ENCODE assay signal across 11 mouse cellular contexts in the genomic region with DNA sequence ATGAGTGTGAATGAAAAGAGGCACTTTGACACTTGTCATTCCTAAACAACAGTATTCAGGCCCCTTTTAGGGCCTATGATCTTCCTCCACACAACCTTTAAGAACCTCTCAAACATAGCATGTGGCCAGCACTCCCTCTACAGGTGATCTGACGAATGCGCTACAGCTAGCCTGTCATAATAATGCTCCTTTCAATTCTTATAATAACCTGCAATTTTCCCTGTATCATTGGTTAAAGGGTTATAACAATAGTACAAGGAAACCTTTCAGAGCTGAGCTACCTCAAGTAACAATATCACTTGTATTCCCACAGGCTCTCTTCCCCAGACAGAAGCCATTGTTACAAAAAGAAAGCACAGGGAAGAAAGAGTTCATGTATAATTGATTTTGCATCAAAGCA.
DNase-seq lines count a peak whose midpoint lies in the region; ATAC-seq and TF ChIP-seq lines count a peak whose summit lies in the region.
"Had no signal": no experiment of that assay in that cellular context is flagged by ENCODE, and none has a peak within 500 bp of the region (broad histone marks: within the 10 kb centered on the region; RNA-seq: fewer than 3 reads in every experiment).

No protein-coding gene starts in this region.

- H3K4me3 ChIP-seq in forebrain, embryonic 15.5 days = no peak overlapping the region
- H3K4me3 ChIP-seq in forebrain, embryonic 12.5 days (replicated peaks) = no peak overlapping the region
- H3K4me3 ChIP-seq in liver, postnatal 0 days (ENCODE audit: low read depth, low read length) = no peak overlapping the region

- no peaks in the 10 kb centered on the region for H3K9me3 ChIP-seq in forebrain, embryonic 15.5 days
- H3K9me3 ChIP-seq in forebrain, embryonic 12.5 days = no peaks in the 10 kb centered on the region
- H3K9me3 ChIP-seq in liver, postnatal 0 days (ENCODE audit: low read length) = no peaks in the 10 kb centered on the region

- peak; percentile 67 for ATAC-seq in forebrain, embryonic 15.5 days (replicated peaks)
- ATAC-seq in forebrain, embryonic 12.5 days (ENCODE audit: low FRiP score) = no peak
- no peak for ATAC-seq in liver, postnatal 0 days
- ATAC-seq in hematopoietic stem cell, adult 5-6 weeks (replicated peaks in 1 of 2; ENCODE audit: insufficient read depth in 1 of 2, low FRiP score in 2 of 2, low TSS enrichment in 1 of 2, low read depth in 1 of 2, poor library complexity in 2 of 2, severe bottlenecking in 2 of 2) = peak; percentile 90 to 97

- peak; percentile 50 for TF ChIP-seq CTCF in liver, postnatal 0 days (IDR thresholded peaks at IDR 0.05; ENCODE audit: low read depth)

- no peak for DNase-seq in liver, postnatal 0 days
- DNase-seq in liver (no peak), adipocyte (ENCODE audit: low spot score) (peak; percentile 28)
- DNase-seq in urinary bladder, adult 2 months (ENCODE audit: low spot score) = no peak
- DNase-seq in gastrocnemius, postnatal 25 days = no peak
- DNase-seq: kidney, adult 8-10 months; lung, adult 2 months; thymus, adult 2 months had no signal

- no peak for TF ChIP-seq EP300 in liver, postnatal 0 days (IDR thresholded peaks at IDR 0.05; ENCODE audit: low read depth)

- H3K4me1 ChIP-seq in forebrain, embryonic 15.5 days = no peaks in the 10 kb centered on the region
- no peaks in the 10 kb centered on the region for H3K4me1 ChIP-seq in forebrain, embryonic 12.5 days
- no peaks in the 10 kb centered on the region for H3K4me1 ChIP-seq in liver, postnatal 0 days (ENCODE audit: insufficient read depth)

- WGBS in forebrain, embryonic 15.5 days = 56% methylated on average over 2 of the region's 2 CpGs
- WGBS in forebrain, embryonic 12.5 days = 64% methylated on average over 2 of the region's 2 CpGs
- 57% methylated on average over 2 of the region's 2 CpGs for WGBS in liver, postnatal 0 days (ENCODE audit: insufficient replicate concordance)

- H3K4me2 ChIP-seq in forebrain, embryonic 15.5 days (replicated peaks) = no peak overlapping the region
- H3K4me2 ChIP-seq in forebrain, embryonic 12.5 days = no peak overlapping the region
- no peak overlapping the region for H3K4me2 ChIP-seq in liver, postnatal 0 days (ENCODE audit: low read depth, low read length)

- H3K27ac ChIP-seq in forebrain, embryonic 15.5 days (replicated peaks) = no peak overlapping the region
- no peak overlapping the region for H3K27ac ChIP-seq in forebrain, embryonic 12.5 days
- no peak overlapping the region for H3K27ac ChIP-seq in liver, postnatal 0 days (ENCODE audit: low read depth)

- no peaks in the 10 kb centered on the region for H3K36me3 ChIP-seq in forebrain, embryonic 15.5 days
- no peaks in the 10 kb centered on the region for H3K36me3 ChIP-seq in forebrain, embryonic 12.5 days (replicated peaks)
- H3K36me3 ChIP-seq in liver, postnatal 0 days (replicated peaks; ENCODE audit: insufficient read depth, low read length) = no peaks in the 10 kb centered on the region

- no peaks in the 10 kb centered on the region for H3K27me3 ChIP-seq in forebrain, embryonic 15.5 days
- no peaks in the 10 kb centered on the region for H3K27me3 ChIP-seq in forebrain, embryonic 12.5 days
- no peaks in the 10 kb centered on the region for H3K27me3 ChIP-seq in liver, postnatal 0 days (ENCODE audit: insufficient read depth, low read length)

- no peak overlapping the region for H3K9ac ChIP-seq in forebrain, embryonic 15.5 days (replicated peaks)
- H3K9ac ChIP-seq in forebrain, embryonic 12.5 days = no peak overlapping the region
- H3K9ac ChIP-seq in liver, postnatal 0 days (replicated peaks) = no peak overlapping the region

Comparison
In these comparisons a context has a peak if more than half of its experiments do, and no peak if none do; other contexts are left out.
1. ATAC-seq: peak in forebrain, embryonic 15.5 days (single experiment) and hematopoietic stem cell, adult 5-6 weeks (2 of 2); none in forebrain, embryonic 12.5 days (single experiment) and liver, postnatal 0 days (single experiment).